ENCODE assay signal across 27 mouse cellular contexts in genomic region chr13:107506832-107507231, GRCm38 (mm10).
"Had no signal": no experiment of that assay in that cellular context is flagged by ENCODE, and none has a peak within 500 bp of the region (broad histone marks: within the 10 kb centered on the region; RNA-seq: fewer than 3 reads in every experiment).

No protein-coding gene starts in this region.

- H3K4me2 ChIP-seq: forebrain, embryonic 15.5 days; heart, embryonic 11.5 days; heart, embryonic 13.5 days; heart, embryonic 15.5 days; hindbrain, embryonic 12.5 days; hindbrain, embryonic 14.5 days; intestine, embryonic 15.5 days; limb, embryonic 13.5 days; limb, embryonic 15.5 days had no signal

- H3K9me3 ChIP-seq: forebrain, embryonic 15.5 days; heart, embryonic 13.5 days; heart, embryonic 15.5 days; hindbrain, embryonic 10.5 days; hindbrain, embryonic 12.5 days; intestine, embryonic 15.5 days; limb, embryonic 13.5 days; limb, embryonic 15.5 days had no signal

- H3K4me1 ChIP-seq: forebrain, embryonic 15.5 days; hindbrain, embryonic 12.5 days; intestine, embryonic 15.5 days; limb, embryonic 15.5 days had no signal

- H3K27me3 ChIP-seq: forebrain, embryonic 15.5 days; hindbrain, embryonic 12.5 days; intestine, embryonic 15.5 days; limb, embryonic 13.5 days; limb, embryonic 15.5 days had no signal

- H3K27ac ChIP-seq: forebrain, embryonic 15.5 days; gastrocnemius, adult 2 months; heart, embryonic 13.5 days; heart, embryonic 15.5 days; hindbrain, embryonic 10.5 days; hindbrain, embryonic 12.5 days; hindbrain, embryonic 14.5 days; intestine, embryonic 15.5 days; layer of hippocampus, adult 2 months; limb, embryonic 13.5 days; limb, embryonic 15.5 days had no signal

- H3K4me3 ChIP-seq: forebrain, embryonic 15.5 days; gastrocnemius, adult 2 months; heart, embryonic 13.5 days; heart, embryonic 15.5 days; hindbrain, embryonic 10.5 days; hindbrain, embryonic 12.5 days; intestine, embryonic 15.5 days; layer of hippocampus, adult 2 months; limb, embryonic 13.5 days; limb, embryonic 15.5 days had no signal

- DNase-seq: forebrain, postnatal 0 days; gastrocnemius, adult 2 months; gastrocnemius, postnatal 10 days; gastrocnemius, postnatal 25 days; heart, adult 18-20 months; heart, postnatal 14 days; heart, postnatal 4 days; kidney, adult 18-20 months; kidney, adult 8-10 months; kidney, postnatal 10 days; kidney, postnatal 25 days; kidney, postnatal 4 days; left cerebral cortex, postnatal 4 days had no signal

- H3K9ac ChIP-seq: forebrain, embryonic 15.5 days; forebrain, postnatal 0 days; heart, embryonic 13.5 days; heart, embryonic 15.5 days; hindbrain, embryonic 12.5 days; hindbrain, embryonic 14.5 days; intestine, embryonic 15.5 days; limb, embryonic 13.5 days; limb, embryonic 15.5 days had no signal

- H3K36me3 ChIP-seq: forebrain, embryonic 15.5 days; heart, embryonic 13.5 days; heart, embryonic 15.5 days; hindbrain, embryonic 10.5 days; hindbrain, embryonic 12.5 days; intestine, embryonic 15.5 days; limb, embryonic 13.5 days; limb, embryonic 15.5 days had no signal

- ATAC-seq: forebrain, embryonic 15.5 days; forebrain, postnatal 0 days; hindbrain, embryonic 16.5 days; inflammation-experienced regulatory T-cells, adult 6 months; intestine, embryonic 15.5 days; intestine, postnatal 0 days had no signal
